Mouse (Mus musculus) forebrain, postnatal 0 days (tissue): Measurements from ENCODE around the gene Gm45808. TPM values are rescaled to one million over a fixed set of nuclear protein-coding genes. Genes with fewer than 3 reads are reported as not detected.
"Not testable (repeated sequence)": the region's sequence is repeated elsewhere in the genome, so short reads cannot be mapped to it uniquely, and the experiment has no call there.

Experiments
- ATAC-seq: fragments of 200-750 bp; cut with Nextera tagmentation; 2 replicates; pipeline ENCODE4 v1.8.0; 2017; ENCODE audit warnings: mild to moderate bottlenecking, moderate library complexity
- DNase-seq: peaks from one replicate; pipeline ENCODE4 v3.0.0-alpha.2; 2015
- H3K27ac ChIP-seq: fragments of 300-500 bp; sonication (generic); 2 replicates; pipeline ENCODE4 v1.5.1; 2014; ENCODE audit warnings: low read depth, mild to moderate bottlenecking, antibody characterized with exemption, low read length, moderate library complexity, mixed read lengths
- H3K27me3 ChIP-seq: fragments of 300-500 bp; sonication (generic); 2 replicates; pipeline ENCODE4 v1.6.1; 2014; ENCODE audit warnings: mild to moderate bottlenecking, low read length, mixed read lengths; ENCODE audit not compliant: insufficient read depth
- H3K36me3 ChIP-seq: fragments of 300-500 bp; sonication (generic); 2 replicates; pipeline ENCODE4 v1.6.1; 2014; ENCODE audit warnings: mild to moderate bottlenecking, moderate library complexity; ENCODE audit not compliant: insufficient read depth
- H3K4me1 ChIP-seq: fragments of 300-500 bp; sonication (generic); 2 replicates; pipeline ENCODE4 v1.6.1; 2014; ENCODE audit warnings: antibody characterized with exemption; ENCODE audit not compliant: insufficient read depth
- H3K4me2 ChIP-seq: fragments of 300-500 bp; sonication (generic); 2 replicates; pipeline ENCODE4 v1.6.1; 2014; ENCODE audit warnings: low read depth, mild to moderate bottlenecking, moderate library complexity
- H3K4me3 ChIP-seq: fragments of 300-500 bp; sonication (generic); 2 replicates; pipeline ENCODE4 v1.5.1; 2014; ENCODE audit warnings: low read depth, low read length, mixed read lengths
- H3K9ac ChIP-seq: fragments of 300-500 bp; sonication (generic); 2 replicates; pipeline ENCODE4 v1.6.1; 2014; ENCODE audit warnings: mild to moderate bottlenecking
- H3K9me3 ChIP-seq: fragments of 300-500 bp; sonication (generic); 2 replicates; pipeline ENCODE4 v1.6.1; 2016; ENCODE audit warnings: low read length
- CTCF ChIP-seq: sonication (generic); IDR thresholded peaks from 2 replicates; pipeline ENCODE4 v1.5.1; 2016; ENCODE audit warnings: antibody characterized with exemption, control low read depth, low read depth
- WGBS: fragments of 180-500 bp; shearing (Covaris S2); extraction: QIAGEN DNeasy Blood & Tissue Kit; methylation state at CpG from one replicate; pipeline ENCODE4 v1.1.7; 2014; 5-methylcytosine and 5-hydroxymethylcytosine counted together
- polyA plus RNA-seq: library from polyadenylated mRNA; unstranded; fragments of >200 nt; fragmentation: Nextera tagmentation; extraction: Ambion mirVana; gene quantifications from 2 replicates; pipeline ENCODE4 v1.2.1, GENCODE M21; 2015
- total RNA-seq: library from RNA; depleted of rRNA; stranded (reverse); fragments of >200 nt; gene quantifications from 2 replicates; pipeline ENCODE4 v1.2.3, GENCODE M21; 2014

Gm45808 gene
- total and polyA plus RNA-seq, 2 experiments from 2014 or later, result not detected

GRCm38 (mm10) chr7:45519345-45520120 is 32.9 kb upstream of the Gm45808 start:
- 81% methylated on average over 8 of the region's 8 CpGs for WGBS
- no peak for ATAC-seq
- no peaks in the 10 kb centered on the region for H3K27me3 ChIP-seq
- no peak overlapping the region for H3K4me2 ChIP-seq
- no peaks in the 10 kb centered on the region for H3K4me1 ChIP-seq
- no peak overlapping the region for H3K4me3 ChIP-seq
- no peaks in the 10 kb centered on the region for H3K36me3 ChIP-seq
- TF ChIP-seq CTCF, result no peak
- DNase-seq, result no peak
- no peak overlapping the region for H3K9ac ChIP-seq
- H3K27ac ChIP-seq, result no peak overlapping the region
- H3K9me3 ChIP-seq, result no peaks in the 10 kb centered on the region

- DNase-seq (no peak), ATAC-seq (no peak)
- Histone ChIP-seq H3K4me1 (no peaks in the 10 kb centered on the region), H3K27ac (no peak overlapping the region), H3K9ac (no peak overlapping the region), H3K9me3 (no peaks in the 10 kb centered on the region), H3K4me3 (no peak overlapping the region), H3K36me3 (no peaks in the 10 kb centered on the region), H3K27me3 (no peaks in the 10 kb centered on the region), H3K4me2 (no peak overlapping the region)
- TF ChIP-seq CTCF, result no peak
- WGBS, result 93% methylated on average over 16 of the region's 16 CpGs
These were observed 32.0 kb upstream of the Gm45808 start for GRCm38 (mm10) chr7:45518618-45519017.

- not testable (repeated sequence) for H3K4me2 ChIP-seq, H3K4me1 ChIP-seq, H3K36me3 ChIP-seq, H3K9me3 ChIP-seq, H3K9ac ChIP-seq, DNase-seq, H3K27ac ChIP-seq, ATAC-seq, H3K27me3 ChIP-seq, H3K4me3 ChIP-seq
- whole genome bisulfite sequencing, result 69% methylated on average over 5 of the region's 5 CpGs
These were observed 30.2 kb upstream of the Gm45808 start for GRCm38 (mm10) chr7:45516846-45517245.

- H3K4me2 ChIP-seq, result no peak overlapping the region
- no peaks in the 10 kb centered on the region for H3K36me3 ChIP-seq
- H3K27me3 ChIP-seq, result no peaks in the 10 kb centered on the region
- H3K27ac ChIP-seq, result no peak overlapping the region
- no peak for DNase-seq
- no peak overlapping the region for H3K4me3 ChIP-seq
- H3K4me1 ChIP-seq, result no peaks in the 10 kb centered on the region
- H3K9me3 ChIP-seq, result no peaks in the 10 kb centered on the region
- no peak for ATAC-seq
- no peak for TF ChIP-seq CTCF
- WGBS, result 37% methylated on average over 16 of the region's 16 CpGs
- H3K9ac ChIP-seq, result no peak overlapping the region
These were observed 28.8 kb upstream of the Gm45808 start for GRCm38 (mm10) chr7:45515436-45515835.

GRCm38 (mm10) chr7:45514411-45514810 is 27.8 kb upstream of the Gm45808 start:
- Histone ChIP-seq H3K9ac (no peak overlapping the region), H3K27me3 (no peaks in the 10 kb centered on the region), H3K9me3 (no peaks in the 10 kb centered on the region), H3K27ac (no peak overlapping the region), H3K4me2 (no peak overlapping the region), H3K36me3 (no peaks in the 10 kb centered on the region), H3K4me1 (peaks cover 2% of the 10 kb centered on the region), H3K4me3 (no peak overlapping the region)
- TF ChIP-seq CTCF, result no peak
- no peak for DNase-seq
- no peak for ATAC-seq
- 88% methylated on average over 7 of the region's 7 CpGs for WGBS

GRCm38 (mm10) chr7:45509912-45510787 is 23.5 kb upstream of the Gm45808 start, which contains the start of gene Nucb1:
TSS of gene Nucb1 (minus strand) at chr7:45510406.
- no peaks in the 10 kb centered on the region for H3K27me3 ChIP-seq
- WGBS, result under 1% methylated on average over 44 of the region's 44 CpGs
- H3K9ac ChIP-seq, result peak within 1 kb of the TSS; percentile 74
- H3K9me3 ChIP-seq, result no peaks in the 10 kb centered on the region
- DNase-seq (peak; percentile 94), ATAC-seq (peak; percentile 95)
- H3K4me2 ChIP-seq, result peak within 1 kb of the TSS; percentile 92
- peak within 1 kb of the TSS; percentile 76 for H3K27ac ChIP-seq
- no peak for TF ChIP-seq CTCF
- peaks cover 15% of the 10 kb centered on the region for H3K36me3 ChIP-seq
- peaks cover 8% of the 10 kb centered on the region for H3K4me1 ChIP-seq
- peak within 1 kb of the TSS; percentile 62 for H3K4me3 ChIP-seq
